Mouse (Mus musculus) myocyte (in vitro differentiated cells): ENCODE data around the gene Gm43518.

Experiments used
- MYOG ChIP-seq, 3 experiments: IDR thresholded peaks; one replicate each; pipeline ENCODE4 v1.6.1; 2011; ENCODE audit warnings: control low read depth in 2 of 3, low read depth in 2 of 3, mild to moderate bottlenecking in 2 of 3; ENCODE audit not compliant: insufficient read length in 2 of 3, control insufficient read depth in 1 of 3, insufficient read depth in 1 of 3
- POLR2A ChIP-seq: IDR thresholded peaks from one replicate; pipeline ENCODE4 v1.6.1; 2011; ENCODE audit warnings: low read depth, mild to moderate bottlenecking, control low read depth, moderate library complexity; ENCODE audit not compliant: insufficient read length

GRCm38 (mm10) chr5:123890987-123891386 lies 36.2 kb upstream of the Gm43518 start:
- no peak for TF ChIP-seq POLR2A
- no peak for TF ChIP-seq MYOG (IDR thresholded peaks at IDR 0.05; ENCODE audit: control insufficient read depth in 1 of 3, insufficient read depth in 1 of 3, insufficient read length in 2 of 3, low read depth in 2 of 3)
